Mouse (Mus musculus) lung, postnatal 0 days (tissue): Measurements from ENCODE around the gene Hdhd5. TPM values are rescaled to one million over a fixed set of nuclear protein-coding genes. Genes with fewer than 3 reads are reported as not detected.
A peak's percentile ranks its signal among the peaks of the same experiment; 100 is the strongest.

Experiments used
- ATAC-seq: fragments of 200-750 bp; cut with Nextera tagmentation; 2 replicates; pipeline ENCODE4 v1.8.0; 2017; ENCODE audit warnings: moderate library complexity
- DNase-seq: peaks from one replicate; pipeline ENCODE4 v3.0.0-alpha.2; 2016; ENCODE audit warnings: low spot score
- H3K27ac ChIP-seq: fragments of 300-500 bp; sonication (generic); 2 replicates; pipeline ENCODE4 v1.5.1; 2014; ENCODE audit warnings: antibody characterized with exemption, mild to moderate bottlenecking, low read length, mixed read lengths
- H3K27me3 ChIP-seq: fragments of 300-500 bp; sonication (generic); replicated peaks from 2 replicates; pipeline ENCODE4 v1.6.1; 2014; ENCODE audit warnings: low read length, mixed read lengths; ENCODE audit not compliant: insufficient read depth
- H3K36me3 ChIP-seq: fragments of 300-500 bp; sonication (generic); 2 replicates; pipeline ENCODE4 v1.6.1; 2014; ENCODE audit warnings: low read length, mixed read lengths; ENCODE audit not compliant: insufficient read depth
- H3K4me1 ChIP-seq: fragments of 300-500 bp; sonication (generic); 2 replicates; pipeline ENCODE4 v1.6.1; 2014; ENCODE audit warnings: antibody characterized with exemption, low read depth, low read length, mixed read lengths; ENCODE audit not compliant: insufficient read depth
- H3K4me2 ChIP-seq: fragments of 300-500 bp; sonication (generic); replicated peaks from 2 replicates; pipeline ENCODE4 v1.6.1; 2014; ENCODE audit warnings: low read depth, mild to moderate bottlenecking, low read length, moderate library complexity, mixed read lengths
- H3K4me3 ChIP-seq: fragments of 300-500 bp; sonication (generic); 2 replicates; pipeline ENCODE4 v1.5.1; 2014; ENCODE audit warnings: low read depth, low read length
- H3K9ac ChIP-seq: fragments of 300-500 bp; sonication (generic); replicated peaks from 2 replicates; pipeline ENCODE4 v1.6.1; 2014; ENCODE audit warnings: low read depth, mild to moderate bottlenecking
- H3K9me3 ChIP-seq: fragments of 300-500 bp; sonication (generic); 2 replicates; pipeline ENCODE4 v1.6.1; 2016; ENCODE audit warnings: low read length, mixed read lengths
- CTCF ChIP-seq: IDR thresholded peaks from 2 replicates; pipeline ENCODE4 v1.5.1; 2016; ENCODE audit warnings: antibody characterized with exemption, mild to moderate bottlenecking
- EP300 ChIP-seq: IDR thresholded peaks from 2 replicates; pipeline ENCODE4 v1.6.1; 2016; ENCODE audit warnings: antibody characterized with exemption, mild to moderate bottlenecking, control low read depth
- WGBS: fragments of 180-500 bp; shearing (Covaris S2); extraction: QIAGEN DNeasy Blood & Tissue Kit; methylation state at CpG from one replicate; pipeline ENCODE4 v1.1.7; 2014; 5-methylcytosine and 5-hydroxymethylcytosine counted together
- polyA plus RNA-seq: library from polyadenylated mRNA; unstranded; fragments of >200 nt; fragmentation: Nextera tagmentation; extraction: Ambion mirVana; gene quantifications from 2 replicates; pipeline ENCODE4 v1.2.1, GENCODE M21; 2015

Gene Hdhd5
- polyA plus RNA-seq, 1 experiment from 2014 or later, result 10.1 TPM

- Histone ChIP-seq H3K4me2 (no peak overlapping the region), H3K9me3 (no peaks in the 10 kb centered on the region), H3K4me1 (no peaks in the 10 kb centered on the region), H3K9ac (no peak overlapping the region), H3K27me3 (no peaks in the 10 kb centered on the region), H3K36me3 (no peaks in the 10 kb centered on the region), H3K4me3 (no peak overlapping the region), H3K27ac (no peak overlapping the region)
- ATAC-seq, result no peak
- no peak for DNase-seq
- WGBS, result 69% methylated on average over 4 of the region's 4 CpGs
- TF ChIP-seq EP300 (no peak), CTCF (no peak)
These were observed 25.6 kb downstream of the Hdhd5 start for GRCm38 (mm10) chr6:120505531-120505930.

DNA sequence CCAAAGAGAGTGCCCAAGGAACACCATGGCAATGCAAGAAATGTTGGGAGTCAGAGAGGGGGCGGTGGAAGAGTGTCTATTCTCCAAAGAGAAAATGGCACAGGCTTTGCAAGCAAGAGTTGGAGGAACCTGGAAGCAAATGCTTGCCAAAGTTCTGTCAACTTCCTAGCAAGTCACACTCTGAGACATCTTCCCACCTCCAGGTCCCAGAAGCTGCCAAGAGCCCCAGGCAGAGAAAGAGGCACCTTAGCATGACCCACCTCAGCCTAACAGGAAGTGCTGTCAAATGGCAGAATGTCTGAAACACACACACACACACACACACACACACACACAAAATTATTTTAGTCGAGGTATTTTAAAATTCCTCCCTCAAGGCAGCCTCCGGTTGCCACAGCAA, 27.1 kb downstream of the Hdhd5 start:
- no peak for DNase-seq
- ATAC-seq, result no peak
- WGBS, result 59% methylated on average over 3 of the region's 3 CpGs
- Histone ChIP-seq H3K9me3 (no peaks in the 10 kb centered on the region), H3K4me1 (no peaks in the 10 kb centered on the region), H3K4me2 (no peak overlapping the region), H3K27ac (no peak overlapping the region), H3K36me3 (no peaks in the 10 kb centered on the region), H3K4me3 (no peak overlapping the region), H3K27me3 (no peaks in the 10 kb centered on the region), H3K9ac (no peak overlapping the region)
- TF ChIP-seq EP300 (no peak), CTCF (no peak)

DNA sequence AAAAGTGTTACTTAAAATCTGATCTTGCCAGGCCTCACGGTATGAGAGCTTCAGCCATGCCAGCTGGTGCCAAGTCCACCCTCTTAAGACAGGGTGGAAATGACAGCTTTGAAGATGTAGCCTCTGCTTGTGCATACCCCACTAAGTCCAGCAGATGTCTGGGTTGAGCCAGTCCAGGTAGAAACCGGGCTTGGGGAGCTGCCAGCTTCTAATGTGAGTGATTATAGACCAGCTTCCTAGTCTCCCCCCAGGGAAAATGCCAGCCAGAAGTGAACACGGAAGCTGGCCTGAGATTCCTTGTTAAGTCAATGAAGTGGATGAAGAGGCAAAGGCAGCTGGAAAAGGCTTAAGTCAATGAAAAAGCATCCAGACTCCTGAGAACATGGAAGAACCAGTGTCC, 34.6 kb downstream of the Hdhd5 start:
- H3K4me1 ChIP-seq, result no peaks in the 10 kb centered on the region; the same call in 1 of the 2 replicates
- no peak overlapping the region for H3K4me2 ChIP-seq
- H3K9me3 ChIP-seq, result no peaks in the 10 kb centered on the region
- TF ChIP-seq EP300 (no peak), CTCF (no peak)
- peaks cover 19% of the 10 kb centered on the region for H3K27me3 ChIP-seq
- no peak overlapping the region for H3K4me3 ChIP-seq
- H3K9ac ChIP-seq, result no peak overlapping the region
- no peaks in the 10 kb centered on the region for H3K36me3 ChIP-seq
- DNase-seq (no peak), ATAC-seq (no peak)
- WGBS, result 48% methylated on average over 3 of the region's 3 CpGs
- H3K27ac ChIP-seq, result no peak overlapping the region

GRCm38 (mm10) chr6:120493374-120494181, 37.5 kb downstream of the Hdhd5 start, which contains the start of gene Tmem121b:
Gene Tmem121b (minus strand): TSS chr6:120493807.
- 1% methylated on average over 55 of the region's 84 CpGs for WGBS
- Histone ChIP-seq H3K4me3 (peak within 1 kb of the TSS; percentile 60), H3K4me2 (peak within 1 kb of the TSS; percentile 96), H3K36me3 (no peaks in the 10 kb centered on the region), H3K4me1 (no peaks in the 10 kb centered on the region; the same call in 1 of the 2 replicates), H3K27ac (no peak within 1 kb of the TSS), H3K9ac (0 out of 2 replicates have a peak within 1 kb of the TSS, but pooled peaks have one; percentile 23), H3K9me3 (no peaks in the 10 kb centered on the region), H3K27me3 (peaks cover 25% of the 10 kb centered on the region)
- DNase-seq (peak; percentile 80), ATAC-seq (peak; percentile 50)
- TF ChIP-seq CTCF (no peak), EP300 (no peak)

DNA sequence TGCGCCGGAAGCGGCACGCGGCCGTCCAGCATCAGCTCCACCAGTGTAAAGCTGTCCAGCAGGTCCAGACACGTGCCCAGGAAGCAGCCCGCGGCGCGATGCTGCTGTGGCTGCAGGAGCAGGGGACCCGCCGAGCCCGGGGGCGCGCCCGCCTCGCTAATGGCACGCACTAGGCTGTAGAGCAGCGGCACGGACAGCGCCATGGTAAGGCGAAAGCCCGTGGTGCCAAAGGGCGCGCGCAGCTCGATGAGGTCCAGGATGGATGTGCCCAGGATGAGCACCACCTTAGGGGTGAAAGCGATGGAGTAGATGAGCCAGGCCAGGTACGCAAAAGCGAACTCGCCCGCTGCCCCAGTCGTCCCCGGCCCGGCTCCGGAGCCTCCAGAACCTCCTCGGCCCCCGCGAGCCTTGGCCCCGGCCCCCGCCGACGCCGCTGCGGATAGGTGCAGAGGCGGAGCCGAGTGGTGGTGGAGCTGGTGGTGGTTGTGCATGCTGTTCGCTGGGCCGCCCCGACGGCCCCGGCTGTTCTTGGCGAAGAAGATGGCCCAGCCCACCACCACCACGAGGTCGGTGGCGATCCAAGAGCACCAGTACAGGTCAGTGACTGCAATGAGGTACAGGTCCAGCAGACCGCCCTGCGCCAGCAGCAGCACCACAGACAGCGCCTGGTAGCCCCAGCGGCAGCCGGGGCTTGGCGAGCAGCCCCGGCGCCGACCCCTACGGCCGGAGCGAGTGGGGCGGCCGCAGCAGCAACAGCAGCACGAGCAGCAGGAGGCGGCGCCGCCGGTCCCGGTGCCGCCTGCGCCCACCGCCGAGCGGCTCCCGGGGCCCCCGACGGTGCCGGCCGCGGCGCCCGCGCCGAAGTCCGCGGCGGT, 38.4 kb downstream of the Hdhd5 start:
- H3K9ac ChIP-seq, result no peak overlapping the region

More for the DNA sequence above, 38.4 kb downstream of the Hdhd5 start:
- Histone ChIP-seq H3K4me2 (peak overlapping the region; percentile 96), H3K36me3 (no peaks in the 10 kb centered on the region), H3K27ac (no peak overlapping the region), H3K27me3 (peaks cover 25% of the 10 kb centered on the region), H3K9me3 (no peaks in the 10 kb centered on the region), H3K4me3 (peak overlapping the region; percentile 60), H3K4me1 (no peaks in the 10 kb centered on the region; the same call in 1 of the 2 replicates)
- no peak for TF ChIP-seq EP300
- TF ChIP-seq CTCF, result no peak; the same call in 1 of the 2 replicates
- WGBS, result 3% methylated on average over 70 of the region's 95 CpGs
- peak; percentile 60 for ATAC-seq
- no peak for DNase-seq
